Mouse (Mus musculus): ENCODE measurements around the gene Tmem266.

Tmem266 gene

GRCm38 (mm10) chr9:55332476-55332875 lies 5.8 kb downstream of the Tmem266 start:
- no peak for DNase-seq (ENCODE audit: low spot score)

DNA sequence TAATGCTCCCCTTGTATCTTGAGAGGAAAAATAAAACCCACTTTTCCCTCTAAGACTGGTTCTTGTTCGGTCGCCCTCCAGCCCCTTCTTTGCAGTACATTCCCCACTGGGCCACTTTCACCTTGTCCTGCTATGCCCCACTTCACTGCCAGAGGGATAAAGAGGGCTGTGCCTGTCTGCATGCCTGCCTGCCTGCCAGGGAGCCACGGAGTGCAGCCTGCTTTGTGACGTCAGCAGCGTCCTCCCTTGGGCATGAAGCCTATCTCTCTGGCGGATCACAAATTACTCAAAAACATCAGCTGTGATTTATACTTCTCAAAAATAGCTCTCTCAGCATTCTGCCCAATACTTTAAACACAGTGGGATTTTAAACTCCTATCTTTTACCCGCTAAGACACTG lies 6.2 kb downstream of the Tmem266 start:
- peak; percentile 27 for DNase-seq (ENCODE audit: low spot score)

DNA sequence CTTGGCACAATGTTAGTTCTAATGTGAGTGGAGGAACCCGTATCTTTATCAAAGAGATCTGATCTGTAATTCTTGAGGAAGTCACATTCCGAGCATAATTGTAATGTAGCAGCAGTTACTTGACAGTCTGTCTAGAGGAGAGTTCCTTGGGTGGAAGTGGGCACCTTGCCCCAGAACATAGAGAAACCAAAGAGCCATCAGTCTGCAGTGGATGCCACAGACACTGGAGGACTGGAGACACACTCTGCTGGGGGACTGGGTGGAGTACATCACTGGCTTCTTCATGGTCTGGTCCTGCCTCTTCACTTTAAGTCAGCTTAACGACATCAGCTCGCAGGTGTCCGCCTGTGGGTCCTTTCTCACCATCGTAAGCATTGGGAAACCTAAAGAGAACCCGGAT lies 17.5 kb downstream of the Tmem266 start:
- no peak for DNase-seq (ENCODE audit: low spot score)

DNA sequence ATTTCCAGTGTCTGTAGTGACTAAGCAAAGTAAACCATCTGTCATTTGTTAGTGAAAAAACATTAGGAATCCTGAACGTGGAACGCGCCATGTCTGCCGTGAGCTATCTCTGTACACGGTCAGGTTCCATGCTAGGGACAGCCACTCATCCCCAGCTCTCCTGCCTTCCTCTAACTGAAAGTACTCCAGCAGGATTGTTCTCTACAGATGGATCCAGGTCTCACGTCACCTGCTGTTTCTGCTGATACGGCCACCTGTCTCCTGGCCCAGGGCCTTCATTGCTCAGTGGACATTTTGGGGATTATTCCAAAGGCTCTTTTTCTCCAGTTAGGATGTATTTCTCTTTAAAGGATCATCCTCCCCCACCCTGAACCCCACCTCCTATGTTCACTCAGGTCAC lies 18.6 kb downstream of the Tmem266 start:
- no peak for DNase-seq (ENCODE audit: low spot score)

DNA sequence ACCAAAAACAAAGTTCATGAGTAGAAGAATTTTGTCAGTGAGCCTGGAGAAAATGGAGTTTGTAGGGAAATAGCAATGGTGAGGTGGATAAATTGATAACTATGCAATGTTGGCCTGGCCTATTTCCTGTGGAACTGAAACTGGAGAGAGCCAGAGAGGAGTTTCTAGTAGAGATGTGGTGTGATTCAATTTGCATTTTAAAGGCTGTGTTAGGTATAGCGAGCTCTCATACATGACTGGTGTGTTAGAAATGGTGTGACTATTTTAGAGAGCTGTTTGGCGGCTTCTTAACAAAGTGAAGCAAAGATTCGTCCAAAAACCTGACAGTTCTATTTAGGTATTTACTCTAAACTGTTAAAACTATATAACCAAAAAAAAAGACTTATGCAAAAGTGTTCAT lies 22.0 kb downstream of the Tmem266 start:
- no peak for DNase-seq (ENCODE audit: low spot score)

GRCm38 (mm10) chr9:55354686-55355085 lies 28.0 kb downstream of the Tmem266 start:
- no peak for DNase-seq (ENCODE audit: low spot score)

GRCm38 (mm10) chr9:55355270-55355834 lies 28.6 kb downstream of the Tmem266 start:
- no peak for DNase-seq (ENCODE audit: low spot score)

GRCm38 (mm10) chr9:55357164-55357563 lies 30.5 kb downstream of the Tmem266 start:
- DNase-seq (ENCODE audit: low spot score): no peak

DNA sequence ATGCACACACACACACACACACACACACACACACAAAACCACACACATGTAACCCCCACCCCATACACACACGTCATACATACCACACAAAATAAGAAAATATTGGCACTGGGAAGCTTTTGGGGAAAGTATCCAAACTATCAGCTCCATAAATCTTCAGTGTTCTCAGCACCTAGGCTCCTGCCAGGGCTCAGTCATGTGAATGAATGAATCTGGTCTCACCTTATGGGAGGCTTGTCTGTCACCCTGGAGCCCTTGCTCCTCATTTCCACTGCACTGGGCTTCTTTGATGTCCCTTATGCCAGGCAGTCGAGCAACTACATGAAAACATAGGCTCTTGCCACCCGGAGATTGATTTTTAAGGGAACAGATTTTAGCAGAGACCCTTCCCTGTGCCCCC lies 33.7 kb downstream of the Tmem266 start:
- no peak for DNase-seq (ENCODE audit: low spot score)

DNA sequence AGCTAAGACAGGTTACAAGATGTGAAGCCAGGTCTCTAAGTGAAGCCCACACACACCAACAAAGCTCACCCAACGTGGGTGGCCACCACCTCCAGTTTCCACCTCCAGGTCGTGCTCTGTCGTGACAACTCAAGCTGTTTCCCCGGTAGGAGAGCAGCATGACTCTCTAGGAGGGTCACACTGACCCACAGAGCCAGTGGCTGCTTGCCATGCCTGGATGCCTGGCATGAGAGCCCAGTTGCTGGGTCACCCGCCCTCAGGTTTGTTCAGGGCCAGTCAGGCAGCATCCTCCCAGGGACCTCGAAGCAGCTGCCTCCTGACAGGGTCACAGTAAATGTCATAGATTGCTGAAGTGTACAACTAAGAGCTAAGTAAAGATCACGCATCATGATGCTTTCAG lies 34.1 kb downstream of the Tmem266 start:
- DNase-seq (ENCODE audit: low spot score): peak; percentile 73

DNA sequence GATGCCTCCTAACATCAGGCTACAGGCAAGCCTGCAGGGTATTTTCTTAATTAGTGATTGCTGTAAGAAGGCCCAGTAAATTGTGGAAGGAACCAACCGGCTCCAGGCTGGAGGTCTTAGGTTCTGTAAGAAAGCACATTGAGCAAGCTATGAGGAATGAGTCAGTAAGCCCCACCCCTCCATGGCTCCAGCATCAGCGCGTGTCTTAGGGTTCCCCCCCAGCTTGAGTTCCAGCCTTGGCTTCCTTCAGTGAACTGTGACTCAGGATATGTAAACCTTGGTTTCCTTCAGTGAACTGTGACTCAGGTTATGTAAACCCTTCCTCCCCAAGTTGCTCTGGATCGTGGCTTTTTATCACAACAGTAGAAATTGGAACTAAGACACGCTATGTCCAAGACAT lies 35.3 kb downstream of the Tmem266 start:
- no peak for DNase-seq (ENCODE audit: low spot score)

GRCm38 (mm10) chr9:55363707-55364106 lies 37.0 kb downstream of the Tmem266 start:
- no peak for DNase-seq (ENCODE audit: low spot score)

- no peak for DNase-seq (ENCODE audit: low spot score)
Measured at GRCm38 (mm10) chr9:55368011-55368410, 41.3 kb downstream of the Tmem266 start.

- no peak for DNase-seq (ENCODE audit: low spot score)
Measured at GRCm38 (mm10) chr9:55371908-55372307, 45.2 kb downstream of the Tmem266 start.

DNA sequence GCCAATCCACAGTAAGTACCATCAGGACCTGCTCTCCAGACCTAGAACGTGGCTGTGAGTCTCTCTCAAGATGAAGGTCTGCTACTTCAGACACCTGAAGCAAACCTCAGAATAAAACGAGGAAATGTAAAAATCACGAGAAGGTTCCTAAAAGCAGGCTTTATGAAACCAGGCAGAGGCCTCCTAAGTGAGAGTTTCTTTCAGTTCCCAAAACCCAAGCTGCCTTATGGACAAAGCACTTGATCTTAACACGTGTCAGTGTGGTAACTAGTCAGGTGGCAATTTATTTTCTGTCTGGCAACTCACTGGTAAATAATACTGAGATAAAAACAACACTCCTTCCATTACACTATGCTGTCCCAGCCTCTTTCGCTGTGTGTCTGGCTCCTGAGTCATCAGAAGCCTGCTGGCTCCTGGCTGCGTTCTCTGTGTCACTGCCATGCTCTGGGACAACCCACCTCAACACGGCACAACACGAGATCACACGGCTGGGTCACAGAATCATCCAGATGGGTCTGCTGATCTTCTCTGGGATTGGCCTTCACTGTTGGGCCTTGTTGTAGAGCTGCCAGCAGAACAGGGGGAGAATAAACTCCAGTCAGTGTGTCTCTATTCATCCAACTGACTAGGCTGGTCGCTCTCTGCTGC lies 51.0 kb downstream of the Tmem266 start:
- no peak for DNase-seq (ENCODE audit: low spot score)

DNA sequence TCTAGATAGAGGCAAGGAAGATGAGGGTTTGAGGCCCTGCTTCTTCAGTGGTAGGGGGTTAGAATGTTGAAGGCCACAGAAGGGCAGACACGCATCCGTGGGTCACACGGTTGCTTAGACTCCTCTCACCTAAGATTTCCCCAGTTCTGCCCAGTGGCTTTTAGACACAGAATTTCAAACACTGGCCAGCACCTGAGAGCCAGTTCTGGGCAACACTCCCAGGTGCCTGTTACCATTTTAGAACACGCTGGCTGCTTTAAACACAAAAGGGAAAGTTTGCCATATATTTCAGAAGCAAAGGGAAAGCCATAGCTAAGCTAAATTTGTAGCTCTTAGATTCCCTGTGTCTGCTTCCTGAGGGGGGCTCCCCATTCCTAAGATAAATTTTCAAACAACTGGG lies 54.7 kb downstream of the Tmem266 start:
- DNase-seq (ENCODE audit: low spot score): no peak

DNA sequence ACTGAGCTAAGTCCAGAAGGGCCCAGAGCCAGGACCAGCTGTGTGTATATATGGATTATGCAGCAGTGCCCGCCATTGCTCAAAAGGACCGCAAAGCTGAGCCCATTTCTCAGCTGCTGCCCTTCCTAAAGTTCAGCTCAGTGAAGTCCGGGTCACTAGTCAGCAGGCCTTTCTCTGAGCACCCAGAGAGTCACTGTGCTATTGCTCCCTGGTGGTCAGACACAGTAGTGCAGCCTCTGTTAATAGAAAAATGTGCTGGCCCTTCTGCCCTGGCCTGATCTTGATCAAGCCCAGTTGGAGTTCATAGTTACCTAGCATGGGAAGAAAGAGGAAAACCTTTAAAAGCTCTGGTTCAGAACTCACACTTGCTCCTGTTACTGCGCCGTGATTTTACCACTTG lies 55.7 kb downstream of the Tmem266 start:
- DNase-seq (ENCODE audit: low spot score): no peak

GRCm38 (mm10) chr9:55386117-55386516 lies 59.4 kb downstream of the Tmem266 start:
- DNase-seq (ENCODE audit: low spot score): no peak

GRCm38 (mm10) chr9:55387862-55388505 lies 61.3 kb downstream of the Tmem266 start:
- DNase-seq (ENCODE audit: low spot score): no peak

DNA sequence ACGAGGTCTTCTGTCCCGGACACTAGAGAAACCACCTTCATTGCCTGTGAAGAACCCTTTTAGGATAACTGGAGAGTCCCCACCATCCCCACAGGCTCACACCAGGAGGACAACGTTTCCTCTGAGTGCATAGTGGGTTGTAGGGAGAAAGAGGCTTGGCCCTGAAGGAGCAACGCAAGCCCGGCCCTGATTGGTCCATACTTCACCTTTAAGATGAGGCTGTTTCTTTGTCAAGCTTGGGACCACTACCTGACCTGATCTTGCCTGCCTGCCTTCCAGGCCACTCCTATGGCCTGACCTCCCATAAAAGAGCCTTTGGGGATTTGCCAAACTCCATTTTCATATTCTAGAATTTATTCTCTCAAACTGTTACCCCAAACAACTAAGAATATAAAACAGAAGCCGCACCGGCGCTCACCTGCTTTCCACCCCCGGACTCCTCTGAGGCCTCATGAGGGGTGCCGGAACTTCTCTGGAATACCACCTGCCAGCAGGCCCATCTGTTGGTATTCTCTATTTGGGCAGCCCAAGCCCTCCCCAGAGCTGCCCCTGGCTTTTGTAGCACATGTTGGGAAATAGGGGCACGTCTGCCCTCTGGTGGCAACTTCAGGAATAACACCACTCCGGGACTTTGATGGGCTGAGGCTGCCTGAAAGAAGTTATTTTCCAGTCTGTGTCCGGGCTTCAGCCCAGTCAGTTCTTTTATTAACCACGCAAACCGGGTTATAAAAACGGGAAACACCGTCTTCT lies 65.4 kb downstream of the Tmem266 start:
- no peak for DNase-seq (ENCODE audit: low spot score)

DNA sequence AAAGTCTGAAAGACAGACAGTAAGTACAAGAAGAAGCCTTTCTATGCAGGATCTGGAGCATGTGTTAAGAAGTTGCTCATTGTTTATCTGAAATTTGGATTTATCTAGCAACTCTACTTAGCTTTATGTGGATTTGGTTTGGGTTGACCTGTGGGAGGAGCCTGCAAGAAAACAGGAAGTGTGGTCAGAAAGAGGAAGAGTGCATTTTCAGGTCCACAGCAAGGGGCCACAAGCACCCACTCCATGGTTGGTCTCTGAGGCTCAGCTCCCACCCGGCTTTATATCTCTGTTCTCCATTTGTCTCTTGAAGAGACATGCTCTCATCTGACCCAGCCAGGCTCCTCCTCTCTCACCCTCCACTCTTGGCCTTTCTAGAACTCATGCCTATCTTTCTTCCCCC lies 68.9 kb downstream of the Tmem266 start:
- no peak for DNase-seq (ENCODE audit: low spot score)

- no peak for DNase-seq (ENCODE audit: low spot score)
Measured at GRCm38 (mm10) chr9:55398985-55399554, 72.4 kb downstream of the Tmem266 start.

DNA sequence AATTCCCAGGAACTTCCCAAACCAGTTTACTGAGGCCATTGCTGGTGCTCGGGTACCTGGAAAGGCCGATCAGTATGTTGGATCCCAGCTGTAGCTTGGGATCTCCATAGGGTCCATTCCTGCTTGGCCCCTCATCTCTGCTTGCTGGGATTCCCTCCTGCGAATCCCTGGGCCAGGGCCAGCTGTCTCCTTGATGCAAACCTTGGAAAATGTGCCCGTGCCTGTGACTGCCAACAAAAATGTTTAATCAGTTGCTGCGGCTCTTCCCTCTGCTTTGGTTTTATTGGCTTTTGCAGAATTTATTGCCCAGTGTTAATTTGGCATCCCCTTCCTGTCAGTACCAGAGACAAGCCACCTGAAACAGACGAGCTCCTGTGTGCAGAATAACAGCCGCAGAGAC lies 75.6 kb downstream of the Tmem266 start:
- no peak for DNase-seq (ENCODE audit: low spot score)
